Mouse (Mus musculus) forelimb bud, embryonic 11.5 days (tissue): ENCODE measurements around the gene Krtcap3.

ENCODE experiments used
- DNase-seq: peaks from one replicate; pipeline ENCODE4 v3.0.0-alpha.2; 2012; ENCODE audit warnings: low read depth, low spot score

The Krtcap3 gene

GRCm38 (mm10) chr5:31252795-31253545 is 1.5 kb downstream of the Krtcap3 start:
- peak; percentile 65 for DNase-seq

GRCm38 (mm10) chr5:31253806-31254205 is 2.3 kb downstream of the Krtcap3 start:
- no peak for DNase-seq

DNA sequence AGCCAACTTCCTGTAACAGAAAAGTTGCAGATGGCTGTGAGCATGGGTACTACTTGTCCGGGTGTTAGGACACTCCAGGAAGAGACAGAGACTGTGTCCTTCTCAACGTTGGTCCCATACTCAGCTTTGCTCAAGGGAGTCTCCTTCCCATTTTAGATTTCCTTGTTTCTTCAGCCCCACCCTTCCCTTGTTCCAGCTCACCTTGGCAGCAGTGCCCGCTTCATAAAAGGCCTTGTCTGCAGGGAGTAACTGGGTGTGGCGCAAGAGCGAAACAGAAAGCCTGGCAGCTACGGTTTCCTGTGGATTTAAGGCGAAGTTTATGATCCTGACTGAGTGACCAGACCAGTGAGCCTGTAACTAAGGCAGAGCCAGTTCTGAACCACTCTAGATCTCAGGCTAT is 3.0 kb downstream of the Krtcap3 start:
- DNase-seq, result no peak

GRCm38 (mm10) chr5:31254901-31255300 is 3.4 kb downstream of the Krtcap3 start:
- DNase-seq, result no peak

GRCm38 (mm10) chr5:31255381-31255780 is 3.9 kb downstream of the Krtcap3 start:
- no peak for DNase-seq

- no peak for DNase-seq
Observed at GRCm38 (mm10) chr5:31255971-31256370, 4.5 kb downstream of the Krtcap3 start.

GRCm38 (mm10) chr5:31257616-31258015 is 6.1 kb downstream of the Krtcap3 start:
- no peak for DNase-seq

- no peak for DNase-seq
Observed at GRCm38 (mm10) chr5:31266101-31266500, 14.6 kb downstream of the Krtcap3 start.

- DNase-seq, result no peak
Observed at GRCm38 (mm10) chr5:31267686-31268085, 16.2 kb downstream of the Krtcap3 start.

GRCm38 (mm10) chr5:31273018-31273417 is 21.5 kb downstream of the Krtcap3 start:
- no peak for DNase-seq

- DNase-seq, result no peak
Observed at GRCm38 (mm10) chr5:31279245-31279988, 27.9 kb downstream of the Krtcap3 start.

DNA sequence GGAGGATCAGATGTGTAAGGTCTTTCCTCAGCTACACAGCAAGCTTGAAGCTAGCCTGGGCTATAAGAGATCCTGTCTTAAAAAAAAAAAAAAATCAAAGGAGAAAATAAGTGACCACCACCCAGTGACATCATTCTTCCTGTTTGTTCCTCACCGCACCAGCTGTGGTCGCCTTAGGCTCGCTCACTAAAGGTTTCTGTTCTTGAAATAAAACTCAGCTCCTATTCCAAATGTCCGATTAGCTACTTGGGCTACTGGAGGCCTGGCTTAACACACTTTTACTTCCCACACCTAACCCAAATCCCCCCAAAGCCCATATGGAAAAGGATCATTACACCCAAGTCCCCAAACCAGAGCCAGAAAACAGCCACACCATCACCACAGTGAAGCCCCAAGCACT is 36.7 kb downstream of the Krtcap3 start:
- no peak for DNase-seq

DNA sequence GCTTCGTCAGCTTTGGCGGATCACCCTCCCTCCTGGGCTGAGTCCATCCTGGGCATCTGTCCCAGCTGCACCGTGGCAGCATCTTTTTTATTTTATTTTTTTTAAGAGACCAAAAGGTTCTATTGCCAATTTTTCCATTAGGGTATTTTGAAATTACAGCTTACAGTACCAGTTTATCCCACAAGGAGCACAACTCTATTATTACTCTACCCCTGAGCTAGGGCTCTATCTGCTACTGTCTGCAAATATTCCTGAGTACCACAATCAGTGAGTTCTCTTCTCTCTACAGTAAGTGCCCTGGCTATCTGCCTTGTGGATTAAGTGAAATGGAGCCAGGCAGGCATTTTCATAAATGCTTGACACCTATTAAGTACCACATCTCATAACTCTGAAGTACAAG is 37.2 kb downstream of the Krtcap3 start:
- DNase-seq, result no peak

DNA sequence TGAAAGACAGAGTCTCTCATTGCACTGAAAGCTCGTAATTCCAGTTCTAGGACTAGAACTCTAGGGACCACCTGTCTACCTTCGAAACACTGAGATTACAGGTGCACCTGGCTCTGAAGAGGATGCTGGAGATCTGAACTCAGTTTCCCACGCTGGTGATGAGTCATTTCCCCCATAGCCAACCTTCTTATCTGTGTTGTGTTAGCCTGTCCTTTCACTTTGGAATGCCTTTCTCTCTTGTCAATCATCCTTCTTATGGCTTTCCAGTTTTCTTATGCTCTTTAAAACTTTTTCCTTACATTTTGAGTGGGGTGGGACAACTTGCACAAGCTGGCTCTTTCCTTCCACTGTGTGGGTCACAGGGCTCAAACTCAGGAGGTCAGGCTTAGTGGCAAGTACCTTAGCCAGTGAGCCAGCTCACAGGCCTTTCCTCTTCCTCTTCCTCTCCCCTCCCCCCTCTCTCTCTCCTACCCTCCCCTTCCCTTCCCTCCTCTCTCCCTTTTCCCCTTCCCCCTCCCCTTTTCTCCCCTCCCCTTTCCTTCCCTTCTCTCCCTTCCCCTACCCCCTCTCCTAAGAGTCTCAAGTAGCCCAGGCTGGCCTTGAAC is 38.2 kb downstream of the Krtcap3 start:
- no peak for DNase-seq

DNA sequence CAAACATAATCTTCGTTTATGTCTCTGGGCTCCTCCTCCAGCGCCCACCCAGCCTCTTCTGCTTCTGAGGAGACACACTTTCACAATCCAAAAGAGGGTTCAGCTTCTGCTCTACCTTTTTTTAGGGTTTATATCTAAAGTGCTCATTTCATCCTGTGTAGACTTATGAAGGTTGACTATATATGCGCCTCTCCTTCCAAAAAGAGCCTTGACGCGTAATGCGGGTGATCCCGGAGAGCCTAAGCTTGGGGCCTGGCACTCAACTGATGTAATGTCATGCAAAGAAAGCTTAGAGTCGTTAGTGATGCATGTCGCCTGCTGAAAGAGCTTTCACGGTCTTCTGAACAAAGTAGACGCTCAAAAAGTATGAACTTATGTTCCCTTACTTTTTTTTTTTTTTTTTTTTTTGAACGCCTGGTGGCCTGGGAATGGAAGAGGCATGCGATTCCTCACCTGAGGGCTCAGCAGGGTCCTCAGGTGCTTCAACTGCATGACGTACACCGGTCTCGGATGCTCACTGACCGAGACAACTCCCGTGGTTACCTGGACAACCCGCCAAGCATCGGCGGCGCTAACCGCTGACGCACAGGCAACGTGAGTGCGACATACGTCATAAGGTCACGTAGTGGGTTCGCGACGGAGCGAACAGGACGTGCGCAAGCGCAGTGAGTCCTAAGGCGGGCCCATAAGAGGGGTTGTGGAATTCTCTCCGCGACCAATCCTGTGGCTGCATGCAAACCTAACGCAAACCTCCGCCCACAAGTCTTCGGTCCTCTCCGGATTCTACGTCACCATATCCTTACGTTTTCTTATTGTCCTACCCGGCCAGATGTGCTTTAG is 39.2 kb downstream of the Krtcap3 start, which contains the start of gene Ift172:
TSS of gene Ift172 (minus strand) at position 596 of the 840 bp plus-strand sequence.
- DNase-seq, result peak; percentile 100

DNA sequence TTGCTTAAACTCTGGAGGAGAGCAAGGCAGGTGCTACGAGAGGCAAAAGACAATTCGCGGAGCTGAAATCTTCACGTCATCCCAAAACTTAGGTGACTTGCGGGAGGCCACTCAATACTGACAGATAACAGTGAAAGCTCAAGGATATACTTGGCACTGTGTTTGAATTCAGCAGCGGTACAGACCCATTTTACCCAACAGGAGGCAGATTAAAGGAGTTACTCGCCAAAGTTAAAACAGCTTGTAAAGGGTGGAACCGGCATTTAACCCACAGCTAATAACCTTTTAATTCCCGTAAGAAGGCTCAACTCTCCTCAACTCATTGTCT is 39.8 kb downstream of the Krtcap3 start:
- no peak for DNase-seq

GRCm38 (mm10) chr5:31294964-31295605 is 43.6 kb downstream of the Krtcap3 start:
- no peak for DNase-seq

DNA sequence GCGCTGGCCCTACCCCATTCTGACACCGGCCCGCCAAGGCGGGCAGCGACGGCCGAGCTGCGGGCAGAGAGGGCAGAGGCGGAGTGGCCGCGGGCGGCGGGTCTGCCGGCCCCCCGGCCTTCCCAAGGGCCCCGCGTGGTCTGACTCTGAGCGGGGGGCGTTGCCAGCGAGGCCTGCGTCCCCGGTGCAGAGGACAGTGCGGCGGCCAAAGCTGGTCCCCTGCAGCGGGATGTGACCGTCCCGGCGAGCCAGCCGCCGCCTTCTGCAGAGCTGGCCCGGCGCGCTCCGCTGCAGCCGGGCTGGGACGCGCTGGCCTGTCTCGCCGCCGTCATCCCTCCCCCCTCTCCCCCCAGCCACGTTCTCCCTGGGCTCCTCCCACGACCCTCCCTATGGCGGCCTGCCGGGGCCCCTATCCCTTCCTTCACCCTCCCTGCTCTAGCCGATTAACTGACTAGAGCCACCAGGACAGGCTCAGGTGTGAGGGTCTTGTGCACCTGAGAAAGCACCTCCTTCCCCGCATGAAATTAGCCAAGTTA is 44.2 kb downstream of the Krtcap3 start, which contains the start of gene Fndc4:
TSS of gene Fndc4 (minus strand) at position 475 of the 536 bp plus-strand sequence.
- DNase-seq, result peak; percentile 41

GRCm38 (mm10) chr5:31297047-31297757 is 45.7 kb downstream of the Krtcap3 start, which contains the start of gene Gckr:
Gene Gckr (plus strand): TSS chr5:31297443.
- no peak for DNase-seq

- DNase-seq, result no peak
Observed at GRCm38 (mm10) chr5:31297981-31298380, 46.5 kb downstream of the Krtcap3 start.
